Comparison of ENCODE assay signal across 29 mouse cellular contexts in the genomic region with DNA sequence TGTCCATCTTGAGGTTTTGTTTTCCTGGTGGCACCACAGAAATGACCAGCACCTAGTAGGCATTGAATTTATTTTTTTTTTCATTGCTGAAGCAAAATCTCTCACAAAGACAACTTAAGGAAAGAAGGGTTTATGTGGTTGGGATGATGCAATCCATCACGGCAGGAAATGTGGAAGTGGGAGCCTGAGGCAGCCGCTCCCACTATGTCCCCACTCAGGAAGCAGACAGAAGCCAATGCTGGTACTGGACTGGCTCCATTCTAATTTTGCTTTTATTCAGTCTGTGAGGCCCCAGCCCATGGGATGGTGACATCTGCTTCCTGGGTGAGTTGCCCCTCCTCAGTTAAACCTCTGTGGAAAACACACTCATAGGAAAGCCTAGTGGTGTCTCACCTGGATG. TPM values are rescaled to one million over a fixed set of nuclear protein-coding genes. Genes with fewer than 3 reads are reported as not detected.
"Had no signal": no experiment of that assay in that cellular context is flagged by ENCODE, and none has a peak within 500 bp of the region (broad histone marks: within the 10 kb centered on the region; RNA-seq: fewer than 3 reads in every experiment).

No protein-coding gene starts in this region.

- H3K27ac ChIP-seq: heart, adult 2 months; hindbrain, embryonic 10.5 days; hindbrain, embryonic 12.5 days; hindbrain, embryonic 14.5 days; intestine, embryonic 15.5 days; kidney, postnatal 0 days; limb, embryonic 13.5 days; limb, embryonic 15.5 days; liver, embryonic 12.5 days had no signal

- H3K27me3 ChIP-seq: hindbrain, embryonic 12.5 days; intestine, embryonic 15.5 days; limb, embryonic 15.5 days; liver, embryonic 12.5 days had no signal

- H3K4me2 ChIP-seq: heart, embryonic 12.5 days; hindbrain, embryonic 12.5 days; hindbrain, embryonic 14.5 days; intestine, embryonic 15.5 days; limb, embryonic 13.5 days; limb, embryonic 15.5 days; liver, embryonic 12.5 days had no signal

- H3K36me3 ChIP-seq: heart, embryonic 12.5 days; hindbrain, embryonic 10.5 days; hindbrain, embryonic 12.5 days; intestine, embryonic 15.5 days; limb, embryonic 13.5 days; limb, embryonic 15.5 days; liver, embryonic 12.5 days had no signal

- H3K9ac ChIP-seq: heart, embryonic 12.5 days; hindbrain, embryonic 12.5 days; hindbrain, embryonic 14.5 days; intestine, embryonic 15.5 days; limb, embryonic 13.5 days; limb, embryonic 15.5 days; liver, embryonic 12.5 days had no signal

- H3K4me1 ChIP-seq: heart, embryonic 12.5 days; hindbrain, embryonic 10.5 days; hindbrain, embryonic 12.5 days; intestine, embryonic 15.5 days; limb, embryonic 13.5 days; limb, embryonic 15.5 days; liver, embryonic 12.5 days had no signal

- DNase-seq: gastrocnemius, postnatal 14 days; gastrocnemius, postnatal 36 days; heart, adult 2 months; heart, postnatal 10 days; heart, postnatal 4 days; kidney, adult 18-20 months; kidney, adult 8-10 months; kidney, postnatal 14 days; kidney, postnatal 36 days; layer of hippocampus, adult 9-11 months; layer of hippocampus, postnatal 36 days; left cerebral cortex, postnatal 4 days had no signal

- ATAC-seq: hindbrain, embryonic 16.5 days; inflammation-experienced regulatory T-cells, adult 6 months; intestine, embryonic 15.5 days; intestine, postnatal 0 days; liver, embryonic 12.5 days had no signal

- H3K9me3 ChIP-seq: heart, embryonic 12.5 days; hindbrain, embryonic 10.5 days; hindbrain, embryonic 12.5 days; intestine, embryonic 15.5 days; limb, embryonic 13.5 days; limb, embryonic 15.5 days; liver, embryonic 12.5 days had no signal

- H3K4me3 ChIP-seq: heart, adult 2 months; heart, embryonic 12.5 days; hindbrain, embryonic 10.5 days; hindbrain, embryonic 12.5 days; intestine, embryonic 15.5 days; limb, embryonic 13.5 days; limb, embryonic 15.5 days; liver, embryonic 12.5 days had no signal

RNA-seq across cellular contexts. Expression of a gene that starts 30.0 kb away (rescaled TPM):
- total RNA-seq: layer of hippocampus, adult 18-20 months; layer of hippocampus, postnatal 14 days; layer of hippocampus, postnatal 36 days; left cerebral cortex, postnatal 10 days; left cerebral cortex, postnatal 25 days had no signal
- polyA plus RNA-seq: gonadal fat pad, adult 2 months; hindbrain, embryonic 12.5 days; hindbrain, embryonic 16.5 days; inflammation-experienced regulatory T-cells, adult 6 months had no signal
